Mouse (Mus musculus) heart, embryonic 12.5 days (tissue): ENCODE results near the gene Krtap19-1. TPM values are rescaled to one million over a fixed set of nuclear protein-coding genes. Genes with fewer than 3 reads are reported as not detected.

Source experiments
- ATAC-seq: fragments of 200-750 bp; cut with Nextera tagmentation; 2 replicates; pipeline ENCODE4 v1.8.0; 2017; ENCODE audit warnings: moderate TSS enrichment, moderate library complexity; ENCODE audit not compliant: insufficient number of reproducible peaks, low FRiP score
- H3K27ac ChIP-seq: fragments of 300-500 bp; sonication (generic); 2 replicates; pipeline ENCODE4 v1.5.1; 2016; ENCODE audit warnings: mild to moderate bottlenecking, moderate library complexity; ENCODE audit not compliant: poor library complexity, severe bottlenecking
- H3K27me3 ChIP-seq: fragments of 300-500 bp; sonication (generic); replicated peaks from 2 replicates; pipeline ENCODE4 v1.6.1; 2016; ENCODE audit warnings: mild to moderate bottlenecking, moderate library complexity
- H3K36me3 ChIP-seq: fragments of 300-500 bp; sonication (generic); 2 replicates; pipeline ENCODE4 v1.6.1; 2016; ENCODE audit warnings: mild to moderate bottlenecking, moderate library complexity
- H3K4me1 ChIP-seq: fragments of 300-500 bp; sonication (generic); replicated peaks from 2 replicates; pipeline ENCODE4 v1.6.1; 2016; ENCODE audit warnings: mild to moderate bottlenecking
- H3K4me2 ChIP-seq: fragments of 300-500 bp; sonication (generic); 2 replicates; pipeline ENCODE4 v1.6.1; 2016; ENCODE audit warnings: mild to moderate bottlenecking, moderate library complexity
- H3K4me3 ChIP-seq: fragments of 300-500 bp; sonication (generic); 2 replicates; pipeline ENCODE4 v1.5.1; 2016; ENCODE audit warnings: mild to moderate bottlenecking
- H3K9ac ChIP-seq: fragments of 300-500 bp; sonication (generic); 2 replicates; pipeline ENCODE4 v1.6.1; 2016; ENCODE audit warnings: mild to moderate bottlenecking, moderate library complexity
- H3K9me3 ChIP-seq: fragments of 300-500 bp; sonication (generic); replicated peaks from 2 replicates; pipeline ENCODE4 v1.6.1; 2016; ENCODE audit warnings: mild to moderate bottlenecking, moderate library complexity
- WGBS: fragments of 180-500 bp; shearing (Covaris S2); methylation state at CpG from one replicate; pipeline ENCODE4 v1.1.7; 2016; 5-methylcytosine and 5-hydroxymethylcytosine counted together
- polyA plus RNA-seq: library from polyadenylated mRNA; unstranded; fragments of >200 nt; fragmentation: Nextera tagmentation; extraction: Ambion mirVana; gene quantifications from 2 replicates; pipeline ENCODE4 v1.2.1, GENCODE M21; 2016

Gene Krtap19-1
- polyA plus RNA-seq, 1 experiment from 2014 or later, result not detected

- H3K4me1 ChIP-seq, result no peaks in the 10 kb centered on the region
These were observed 43.0 kb downstream of the Krtap19-1 start, which contains the start of gene Krtap14 for GRCm38 (mm10) chr16:88826095-88826652. Gene Krtap14, minus strand, starts transcription at chr16:88826145.

GRCm38 (mm10) chr16:88823736-88824135 is 45.5 kb downstream of the Krtap19-1 start:
- Histone ChIP-seq H3K4me3 (no peak overlapping the region), H3K36me3 (no peaks in the 10 kb centered on the region), H3K9me3 (no peaks in the 10 kb centered on the region), H3K27ac (no peak overlapping the region), H3K9ac (no peak overlapping the region), H3K4me1 (no peaks in the 10 kb centered on the region), H3K4me2 (no peak overlapping the region), H3K27me3 (no peaks in the 10 kb centered on the region)
- no peak for ATAC-seq
- WGBS, result 71% methylated on average over 3 of the region's 3 CpGs

More at GRCm38 (mm10) chr16:88826095-88826652, 43.0 kb downstream of the Krtap19-1 start, which contains the start of gene Krtap14:
- Histone ChIP-seq H3K36me3 (no peaks in the 10 kb centered on the region), H3K9me3 (no peaks in the 10 kb centered on the region), H3K4me2 (no peak within 1 kb of the TSS), H3K4me3 (no peak within 1 kb of the TSS), H3K27me3 (no peaks in the 10 kb centered on the region), H3K27ac (no peak within 1 kb of the TSS), H3K9ac (no peak within 1 kb of the TSS)
- WGBS, result 84% methylated on average over 9 of the region's 9 CpGs
- ATAC-seq, result no peak

GRCm38 (mm10) chr16:88820066-88820465 is 49.1 kb downstream of the Krtap19-1 start, which contains the start of gene Krtap15:
Gene Krtap15, plus strand, starts transcription at chr16:88820215.
- H3K36me3 ChIP-seq, result no peaks in the 10 kb centered on the region
- no peaks in the 10 kb centered on the region for H3K4me1 ChIP-seq
- H3K9ac ChIP-seq, result no peak within 1 kb of the TSS
- no peak for ATAC-seq
- H3K4me2 ChIP-seq, result no peak within 1 kb of the TSS
- no peaks in the 10 kb centered on the region for H3K9me3 ChIP-seq
- WGBS, result 71% methylated on average over 3 of the region's 3 CpGs
- H3K27me3 ChIP-seq, result no peaks in the 10 kb centered on the region
- no peak within 1 kb of the TSS for H3K4me3 ChIP-seq
- no peak within 1 kb of the TSS for H3K27ac ChIP-seq

Other genes with a start within 250 kb of the Krtap19-1 start
- gene 2310079G19Rik, start 241.7 kb downstream of the Krtap19-1 start, polyA plus RNA-seq, result not detected in 2 replicates
- gene Krtap26-1, start 221.6 kb downstream of the Krtap19-1 start, polyA plus RNA-seq, result not detected in 2 replicates
- not detected in 2 replicates for gene Krtap27-1, start 197.7 kb downstream of the Krtap19-1 start, polyA plus RNA-seq
- not detected in 2 replicates for gene 2310061N02Rik, start 161.4 kb downstream of the Krtap19-1 start, polyA plus RNA-seq
- not detected in 2 replicates for gene Krtap13-1, start 140.5 kb downstream of the Krtap19-1 start, polyA plus RNA-seq
- not detected in 2 replicates for gene Krtap13, start 117.8 kb downstream of the Krtap19-1 start, polyA plus RNA-seq
- not detected in 2 replicates for gene 2310034C09Rik, start 110.6 kb downstream of the Krtap19-1 start, polyA plus RNA-seq
- not detected in 2 replicates for gene 2310057N15Rik, start 95.2 kb downstream of the Krtap19-1 start, polyA plus RNA-seq
- not detected in 2 replicates for gene Gm5965, start 91.5 kb downstream of the Krtap19-1 start, polyA plus RNA-seq
- not detected in 2 replicates for gene Gm20741, start 57.2 kb downstream of the Krtap19-1 start, polyA plus RNA-seq
- not detected in 2 replicates for gene Krtap15, start 49.2 kb downstream of the Krtap19-1 start, polyA plus RNA-seq
- not detected in 2 replicates for gene Krtap14, start 43.3 kb downstream of the Krtap19-1 start, polyA plus RNA-seq
- not detected in 2 replicates for gene Krtap19-2, start 4.9 kb upstream of the Krtap19-1 start, polyA plus RNA-seq
- not detected in 2 replicates for gene Krtap19-3, start 8.6 kb upstream of the Krtap19-1 start, polyA plus RNA-seq
- gene Krtap19-4, start 15.7 kb upstream of the Krtap19-1 start, polyA plus RNA-seq, result not detected in 2 replicates
- not detected in 2 replicates for gene Krtap19-5, start 27.0 kb upstream of the Krtap19-1 start, polyA plus RNA-seq
- not detected in 2 replicates for gene Krtap19-9b, start 62.9 kb upstream of the Krtap19-1 start, polyA plus RNA-seq
- gene Krtap16-3, start 93.5 kb upstream of the Krtap19-1 start, polyA plus RNA-seq, result not detected in 2 replicates
- gene Krtap22-2, start 141.3 kb upstream of the Krtap19-1 start, polyA plus RNA-seq, result not detected in 2 replicates
- not detected in 2 replicates for gene Gm10229, start 145.9 kb upstream of the Krtap19-1 start, polyA plus RNA-seq
- gene Krtap6-1, start 162.3 kb upstream of the Krtap19-1 start, polyA plus RNA-seq, result not detected in 2 replicates
- not detected in 2 replicates for gene Gm10228, start 172.1 kb upstream of the Krtap19-1 start, polyA plus RNA-seq
- not detected in 2 replicates for gene Krtap6-5, start 178.5 kb upstream of the Krtap19-1 start, polyA plus RNA-seq
- gene 1110025L11Rik, start 194.6 kb upstream of the Krtap19-1 start, polyA plus RNA-seq, result not detected in 2 replicates
- gene Krtap6-3, start 214.6 kb upstream of the Krtap19-1 start, polyA plus RNA-seq, result not detected in 2 replicates